Mouse (Mus musculus) subcutaneous adipose tissue, adult 2 months (tissue): Measurements from ENCODE around the gene Parp1. TPM values are rescaled to one million over a fixed set of nuclear protein-coding genes. Genes with fewer than 3 reads are reported as not detected.

ENCODE experiments used
- polyA plus RNA-seq: library from polyadenylated mRNA; depleted of rRNA; stranded (reverse); fragments of >200 nt; gene quantifications from 2 replicates; pipeline ENCODE4 v1.2.3, GENCODE M21; 2012; ENCODE audit warnings: low replicate concordance; rRNA removed

The Parp1 gene
- 22.6 and 43.2 TPM in 2 replicates for polyA plus RNA-seq

GRCm38 (mm10) chr1:180568761-180569452, at the start of gene Parp1:
TSS of gene Parp1 (plus strand) at chr1:180568924.

GRCm38 (mm10) chr1:180641137-180641517, 72.4 kb downstream of the Parp1 start, which contains the start of gene Lin9:
TSS of gene Lin9 (plus strand) at chr1:180641150.

Other genes with a start within 250 kb of the Parp1 start
- gene Itpkb, start 238.4 kb upstream of the Parp1 start, polyA plus RNA-seq = 27.3 and 31.6 TPM in 2 replicates
- 3.0 and 5.5 TPM in 2 replicates for gene Stum, start 85.4 kb upstream of the Parp1 start, polyA plus RNA-seq
- 3.1 and 7.7 TPM in 2 replicates for gene Lin9, start 72.2 kb downstream of the Parp1 start, polyA plus RNA-seq
- not detected in 2 replicates for gene Mixl1, start 128.1 kb downstream of the Parp1 start, polyA plus RNA-seq
- gene Acbd3, start 157.1 kb downstream of the Parp1 start, polyA plus RNA-seq = 11.8 and 16.8 TPM in 2 replicates
- gene H3f3a, start 245.0 kb downstream of the Parp1 start, polyA plus RNA-seq = 375 and 439 TPM in 2 replicates